Mouse (Mus musculus) E14TG2a.4 (cell line): ENCODE results near the gene Tex35.

ENCODE experiments used
- CTCF ChIP-seq: conservative IDR thresholded peaks from 2 replicates; pipeline ENCODE4 v1.5.1; 2014; ENCODE audit warnings: low read length
- POU5F1 ChIP-seq: IDR thresholded peaks from 2 replicates; pipeline ENCODE4 v1.6.1; 2014; ENCODE audit warnings: low read length, borderline replicate concordance

GRCm38 (mm10) chr1:157076781-157077705 is 31.4 kb downstream of the Tex35 start:
- TF ChIP-seq CTCF (peak; percentile 84), POU5F1 (no peak)
